Mouse (Mus musculus): ENCODE data around the gene AL732309.1.

DNA sequence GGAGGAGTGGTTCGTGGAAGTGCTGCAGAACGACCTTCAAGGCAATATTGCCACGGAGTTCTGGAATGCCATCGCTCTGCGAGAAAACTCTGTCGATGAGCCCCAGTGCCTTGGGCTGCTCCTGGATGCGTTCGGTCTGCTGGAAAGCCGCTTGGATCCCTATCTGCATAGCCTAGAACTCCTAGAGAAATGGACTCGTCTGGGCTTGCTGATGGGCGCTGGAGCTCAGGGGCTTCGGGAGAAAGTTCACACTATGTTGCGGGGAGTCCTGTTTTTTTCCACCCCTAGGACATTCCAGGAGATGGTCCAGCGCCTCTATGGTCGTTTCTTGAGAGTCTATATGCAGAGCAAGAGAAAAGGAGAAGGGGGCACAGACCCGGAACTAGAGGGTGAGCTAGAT, 26.3 kb upstream of the AL732309.1 start:
- TF ChIP-seq CTCF (IDR thresholded peaks at IDR 0.05; ENCODE audit: low read depth, low read length) (no peak), POLR2A (IDR thresholded peaks at IDR 0.05; ENCODE audit: extremely low read depth, insufficient read depth, low read length) (no peak)
